Mouse (Mus musculus): ENCODE measurements around the gene Prex1. TPM values are rescaled to one million over a fixed set of nuclear protein-coding genes. Genes with fewer than 3 reads are reported as not detected.

The Prex1 gene
- 21.0 and 21.3 TPM in 2 replicates for polyA plus RNA-seq (2015; fragmentation: Nextera tagmentation; extraction: Ambion mirVana)

GRCm38 (mm10) chr2:166713690-166714426, at the start of gene Prex1:
TSS of gene Prex1 (minus strand) at chr2:166713832.

Other genes starting within 250 kb of the Prex1 start
- gene Trp53rkb, start 78.7 kb upstream of the Prex1 start, polyA plus RNA-seq (2015; fragmentation: Nextera tagmentation; extraction: Ambion mirVana): 4.9 and 5.8 TPM in 2 replicates
- gene Arfgef2, start 91.8 kb upstream of the Prex1 start, polyA plus RNA-seq (2015; fragmentation: Nextera tagmentation; extraction: Ambion mirVana): 3.5 and 3.9 TPM in 2 replicates
- gene Cse1l, start 192.2 kb upstream of the Prex1 start, polyA plus RNA-seq (2015; fragmentation: Nextera tagmentation; extraction: Ambion mirVana): 41.1 and 43.9 TPM in 2 replicates